Mouse (Mus musculus): ENCODE measurements around the gene Man2a1. TPM values are rescaled to one million over a fixed set of nuclear protein-coding genes. Genes with fewer than 3 reads are reported as not detected.
A peak's percentile ranks its signal among the peaks of the same experiment; 100 is the strongest.

Gene Man2a1
- polyA plus RNA-seq, 1 experiment from 2014 or later, result 8.6 TPM

- H3K27ac ChIP-seq, result no peak overlapping the region
- H3K4me3 ChIP-seq (replicated peaks), result no peak overlapping the region
- peaks cover 20% of the 10 kb centered on the region for H3K36me3 ChIP-seq
- peaks cover 6% of the 10 kb centered on the region; the same call in 1 of the 2 replicates for H3K4me1 ChIP-seq
- WGBS, result 95% methylated on average over 3 of the region's 3 CpGs
- no peaks in the 10 kb centered on the region for H3K9me3 ChIP-seq (replicated peaks)
- H3K9ac ChIP-seq, result no peak overlapping the region
- no peaks in the 10 kb centered on the region for H3K27me3 ChIP-seq
- H3K4me2 ChIP-seq, result no peak overlapping the region
- no peak for ATAC-seq (replicated peaks; ENCODE audit: low FRiP score)
Measured at GRCm38 (mm10) chr17:64725214-64725613, 124.7 kb downstream of the Man2a1 start.

GRCm38 (mm10) chr17:64726032-64726431 lies 125.5 kb downstream of the Man2a1 start:
- no peaks in the 10 kb centered on the region for H3K27me3 ChIP-seq
- no peak overlapping the region for H3K9ac ChIP-seq
- H3K4me1 ChIP-seq, result peaks cover 6% of the 10 kb centered on the region; the same call in 1 of the 2 replicates
- no peak overlapping the region for H3K4me2 ChIP-seq
- no peaks in the 10 kb centered on the region for H3K9me3 ChIP-seq (replicated peaks)
- H3K27ac ChIP-seq, result no peak overlapping the region
- ATAC-seq (replicated peaks; ENCODE audit: low FRiP score), result no peak
- no peak overlapping the region for H3K4me3 ChIP-seq (replicated peaks)
- H3K36me3 ChIP-seq, result peaks cover 20% of the 10 kb centered on the region
- WGBS, result 86% methylated on average over 7 of the region's 7 CpGs

- 76% methylated on average over 4 of the region's 4 CpGs for WGBS
- no peak overlapping the region for H3K4me3 ChIP-seq (replicated peaks)
- no peak overlapping the region for H3K9ac ChIP-seq
Measured at GRCm38 (mm10) chr17:64735492-64735891, 135.0 kb downstream of the Man2a1 start.

GRCm38 (mm10) chr17:64737918-64738317 lies 137.4 kb downstream of the Man2a1 start:
- H3K9ac ChIP-seq, result no peak overlapping the region
- H3K27me3 ChIP-seq, result no peaks in the 10 kb centered on the region
- H3K4me2 ChIP-seq, result no peak overlapping the region
- no peak overlapping the region for H3K4me3 ChIP-seq (replicated peaks)
- H3K4me1 ChIP-seq, result peaks cover 13% of the 10 kb centered on the region
- H3K27ac ChIP-seq, result no peak overlapping the region; the same call in 1 of the 2 replicates
- H3K36me3 ChIP-seq, result peaks cover 67% of the 10 kb centered on the region
- H3K9me3 ChIP-seq (replicated peaks), result no peaks in the 10 kb centered on the region
- 0 out of 2 replicates have a peak, but pooled peaks have one; percentile 27 for ATAC-seq (replicated peaks; ENCODE audit: low FRiP score)
- 52% methylated on average over 1 of the region's 1 CpGs for WGBS

More at GRCm38 (mm10) chr17:64735492-64735891, 135.0 kb downstream of the Man2a1 start:
- H3K9me3 ChIP-seq (replicated peaks), result no peaks in the 10 kb centered on the region
- H3K27ac ChIP-seq, result no peak overlapping the region
- no peak overlapping the region for H3K4me2 ChIP-seq
- 0 out of 2 replicates have a peak, but pooled peaks cover 3% of the 10 kb centered on the region for H3K4me1 ChIP-seq
- ATAC-seq (replicated peaks; ENCODE audit: low FRiP score), result no peak; the same call in 1 of the 2 replicates
- H3K36me3 ChIP-seq, result peaks cover 47% of the 10 kb centered on the region
- no peaks in the 10 kb centered on the region for H3K27me3 ChIP-seq

GRCm38 (mm10) chr17:64739129-64739528 lies 138.6 kb downstream of the Man2a1 start:
- no peak for ATAC-seq (replicated peaks; ENCODE audit: low FRiP score)
- no peaks in the 10 kb centered on the region for H3K9me3 ChIP-seq (replicated peaks)
- H3K27ac ChIP-seq, result no peak overlapping the region
- H3K4me1 ChIP-seq, result peaks cover 16% of the 10 kb centered on the region
- H3K4me2 ChIP-seq, result no peak overlapping the region
- peaks cover 66% of the 10 kb centered on the region for H3K36me3 ChIP-seq
- no peak overlapping the region for H3K4me3 ChIP-seq (replicated peaks)
- H3K27me3 ChIP-seq, result no peaks in the 10 kb centered on the region
- H3K9ac ChIP-seq, result no peak overlapping the region
- 94% methylated on average over 6 of the region's 6 CpGs for WGBS

GRCm38 (mm10) chr17:64742715-64743605 lies 142.4 kb downstream of the Man2a1 start:
- Histone ChIP-seq H3K27me3 (no peaks in the 10 kb centered on the region), H3K9me3 (replicated peaks) (no peaks in the 10 kb centered on the region), H3K9ac (no peak overlapping the region), H3K4me3 (replicated peaks) (no peak overlapping the region), H3K4me1 (peaks cover 13% of the 10 kb centered on the region), H3K27ac (no peak overlapping the region), H3K36me3 (peaks cover 65% of the 10 kb centered on the region), H3K4me2 (no peak overlapping the region)
- WGBS, result 34% methylated on average over 6 of the region's 6 CpGs
- peak; percentile 58 for ATAC-seq (replicated peaks; ENCODE audit: low FRiP score)

GRCm38 (mm10) chr17:64743606-64744300 lies 143.2 kb downstream of the Man2a1 start:
- Histone ChIP-seq H3K27ac (no peak overlapping the region), H3K4me1 (peaks cover 13% of the 10 kb centered on the region), H3K9me3 (replicated peaks) (no peaks in the 10 kb centered on the region), H3K36me3 (peaks cover 57% of the 10 kb centered on the region), H3K4me3 (replicated peaks) (no peak overlapping the region), H3K9ac (no peak overlapping the region), H3K4me2 (no peak overlapping the region), H3K27me3 (no peaks in the 10 kb centered on the region)
- WGBS, result 70% methylated on average over 13 of the region's 13 CpGs
- no peak for ATAC-seq (replicated peaks; ENCODE audit: low FRiP score)

GRCm38 (mm10) chr17:64746637-64747225 lies 146.2 kb downstream of the Man2a1 start:
- H3K27me3 ChIP-seq, result no peaks in the 10 kb centered on the region
- no peak overlapping the region for H3K9ac ChIP-seq
- ATAC-seq (replicated peaks; ENCODE audit: low FRiP score), result no peak
- H3K36me3 ChIP-seq, result peaks cover 41% of the 10 kb centered on the region
- H3K4me1 ChIP-seq, result peaks cover 13% of the 10 kb centered on the region
- 67% methylated on average over 8 of the region's 8 CpGs for WGBS
- no peaks in the 10 kb centered on the region for H3K9me3 ChIP-seq (replicated peaks)
- H3K4me2 ChIP-seq, result no peak overlapping the region
- no peak overlapping the region for H3K27ac ChIP-seq
- no peak overlapping the region for H3K4me3 ChIP-seq (replicated peaks)

GRCm38 (mm10) chr17:64747461-64747860 lies 146.9 kb downstream of the Man2a1 start:
- peaks cover 43% of the 10 kb centered on the region for H3K36me3 ChIP-seq
- ATAC-seq (replicated peaks; ENCODE audit: low FRiP score), result no peak
- H3K9ac ChIP-seq, result no peak overlapping the region
- H3K4me3 ChIP-seq (replicated peaks), result no peak overlapping the region
- peaks cover 8% of the 10 kb centered on the region for H3K4me1 ChIP-seq
- H3K4me2 ChIP-seq, result no peak overlapping the region
- no peak overlapping the region for H3K27ac ChIP-seq
- no peaks in the 10 kb centered on the region for H3K27me3 ChIP-seq
- 77% methylated on average over 5 of the region's 5 CpGs for whole genome bisulfite sequencing
- H3K9me3 ChIP-seq (replicated peaks), result no peaks in the 10 kb centered on the region

- 75% methylated on average over 2 of the region's 2 CpGs for WGBS
- Histone ChIP-seq H3K4me3 (replicated peaks) (no peak overlapping the region), H3K9ac (no peak overlapping the region), H3K4me2 (no peak overlapping the region), H3K9me3 (replicated peaks) (no peaks in the 10 kb centered on the region), H3K27ac (no peak overlapping the region), H3K36me3 (peaks cover 38% of the 10 kb centered on the region), H3K27me3 (no peaks in the 10 kb centered on the region), H3K4me1 (peaks cover 1% of the 10 kb centered on the region; the same call in 1 of the 2 replicates)
- ATAC-seq (replicated peaks; ENCODE audit: low FRiP score), result no peak
Measured at GRCm38 (mm10) chr17:64748131-64748530, 147.6 kb downstream of the Man2a1 start.

- no peaks in the 10 kb centered on the region for H3K9me3 ChIP-seq (replicated peaks)
- no peak overlapping the region for H3K27ac ChIP-seq
- WGBS, result 74% methylated on average over 1 of the region's 1 CpGs
- H3K4me3 ChIP-seq (replicated peaks), result no peak overlapping the region
- no peak overlapping the region for H3K4me2 ChIP-seq
- no peak overlapping the region for H3K9ac ChIP-seq
- no peaks in the 10 kb centered on the region for H3K27me3 ChIP-seq
- no peaks in the 10 kb centered on the region for H3K4me1 ChIP-seq
- H3K36me3 ChIP-seq, result peaks cover 37% of the 10 kb centered on the region
- no peak for ATAC-seq (replicated peaks; ENCODE audit: low FRiP score)
Measured at GRCm38 (mm10) chr17:64749146-64749545, 148.6 kb downstream of the Man2a1 start.

- no peak overlapping the region for H3K4me2 ChIP-seq
- no peak overlapping the region for H3K4me3 ChIP-seq (replicated peaks)
- no peak for ATAC-seq (replicated peaks; ENCODE audit: low FRiP score)
- H3K36me3 ChIP-seq, result peaks cover 26% of the 10 kb centered on the region
- H3K4me1 ChIP-seq, result 0 out of 2 replicates have a peak, but pooled peaks cover 4% of the 10 kb centered on the region
- H3K27me3 ChIP-seq, result no peaks in the 10 kb centered on the region
- H3K27ac ChIP-seq, result no peak overlapping the region
- no peaks in the 10 kb centered on the region for H3K9me3 ChIP-seq (replicated peaks)
- no peak overlapping the region for H3K9ac ChIP-seq
- WGBS, result 78% methylated on average over 5 of the region's 5 CpGs
Measured at GRCm38 (mm10) chr17:64751249-64751648, 150.7 kb downstream of the Man2a1 start.

Data from kidney, embryonic 15.5 days (tissue).